Mouse (Mus musculus) adrenal gland, postnatal 25 days (tissue): Measurements from ENCODE around the gene Wdfy2. TPM values are rescaled to one million over a fixed set of nuclear protein-coding genes. Genes with fewer than 3 reads are reported as not detected.

Experiments used
- DNase-seq: peaks from one replicate; pipeline ENCODE4 v3.0.0; 2021; ENCODE audit warnings: mixed read lengths
- total RNA-seq: library from RNA; stranded (reverse); gene quantifications from 2 replicates; pipeline ENCODE4 v1.2.3, GENCODE M21; 2021

The Wdfy2 gene
- total RNA-seq, 1 experiment from 2014 or later, result 46.3 TPM

DNA sequence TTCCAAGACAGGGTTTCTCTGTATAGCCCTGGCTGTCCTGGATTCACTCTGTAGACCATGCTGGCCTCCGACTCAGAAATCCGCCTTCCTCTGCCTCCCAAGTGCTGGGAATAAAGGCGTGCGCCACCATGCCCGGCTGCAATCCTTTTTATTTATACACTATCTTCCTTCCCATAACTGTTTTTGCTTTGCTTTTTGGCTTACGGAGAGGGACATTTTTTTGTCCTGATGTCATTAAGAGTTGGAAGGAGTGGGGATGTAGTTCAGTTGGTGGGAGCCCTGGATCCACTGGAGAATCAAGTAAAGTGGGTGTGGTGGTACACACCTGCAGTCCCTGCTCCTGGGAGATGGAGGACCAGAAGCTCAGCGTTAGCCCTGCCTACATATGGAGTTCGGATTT, 6.7 kb downstream of the Wdfy2 start:
- no peak for DNase-seq

DNA sequence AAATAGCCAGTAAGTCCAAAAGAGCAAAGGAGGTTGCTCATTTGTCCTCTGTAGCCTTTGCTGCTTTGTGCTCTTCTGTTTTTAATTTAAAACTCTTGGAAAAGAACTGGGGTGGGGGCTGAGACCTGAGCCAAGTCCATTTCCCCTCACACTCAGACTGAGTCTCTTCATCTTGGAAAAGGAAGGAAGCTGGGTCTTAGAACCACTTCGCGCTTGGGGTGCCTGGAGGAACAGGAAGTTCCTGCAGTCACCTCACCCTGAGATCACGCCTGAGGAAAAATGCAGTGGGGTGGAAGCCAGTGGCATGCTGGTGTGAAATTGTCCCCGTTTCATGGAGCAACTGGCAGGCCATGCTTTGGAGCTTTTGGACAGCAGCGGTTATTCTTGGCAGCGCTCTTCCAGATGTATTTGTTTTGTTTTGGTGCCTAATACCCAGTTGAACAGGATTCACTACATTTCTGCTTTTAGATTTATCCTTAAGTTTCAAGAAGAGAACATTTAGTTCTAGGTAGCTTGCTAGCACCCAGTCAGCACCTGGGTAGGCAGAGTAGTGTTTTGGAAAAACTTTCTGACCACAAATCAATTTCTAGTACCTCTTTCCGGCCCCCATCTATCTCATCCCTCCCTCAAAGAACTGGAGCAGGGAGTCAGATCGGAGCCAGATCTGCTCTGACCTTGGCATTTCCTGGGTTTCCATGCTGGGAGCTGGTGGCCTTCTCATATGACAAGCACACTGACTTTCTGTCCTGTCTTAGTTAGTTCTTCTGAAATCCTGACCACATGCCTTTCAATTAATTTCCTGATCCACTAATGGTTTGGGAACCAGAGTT, 7.7 kb downstream of the Wdfy2 start:
- peak; percentile 53 for DNase-seq

DNA sequence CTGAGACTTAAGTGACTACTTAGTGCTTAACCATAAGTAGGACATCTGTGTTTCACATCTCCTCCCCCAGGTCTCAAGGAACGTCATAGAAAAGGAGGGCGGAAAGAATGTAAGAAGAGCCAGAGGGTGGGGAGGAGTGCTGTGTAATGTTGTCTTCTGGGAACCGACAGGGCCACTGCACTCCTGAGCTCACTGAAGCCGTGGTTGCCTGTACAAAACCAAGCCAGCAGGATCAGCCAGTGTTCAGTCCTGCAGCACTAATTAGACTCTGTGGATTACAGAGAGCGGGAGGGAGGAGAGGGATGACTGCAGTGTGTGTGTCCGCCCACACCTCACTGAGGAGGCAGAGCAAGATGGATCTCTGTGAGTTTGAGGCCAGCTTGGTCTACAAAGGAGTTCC, 13.5 kb downstream of the Wdfy2 start:
- no peak for DNase-seq

DNA sequence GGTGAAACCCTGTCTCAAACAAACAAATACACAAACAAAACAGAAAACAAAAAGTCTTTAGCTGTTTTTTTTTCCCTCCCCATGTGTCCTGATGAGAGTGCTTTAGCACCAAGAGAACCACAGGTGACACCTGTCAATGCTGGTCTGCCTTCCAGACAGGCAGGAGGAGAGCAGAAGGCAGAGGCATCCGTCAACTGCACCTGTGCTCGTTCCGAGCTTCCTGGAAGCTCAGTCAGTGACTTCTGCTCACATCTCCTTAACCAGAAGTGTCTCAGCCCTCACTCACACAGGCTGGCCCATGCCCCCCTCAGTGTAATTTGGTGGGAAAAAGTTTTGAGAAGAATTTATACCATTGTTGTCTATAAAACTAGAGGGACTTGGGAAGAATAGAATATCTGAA, 15.4 kb downstream of the Wdfy2 start:
- no peak for DNase-seq

DNA sequence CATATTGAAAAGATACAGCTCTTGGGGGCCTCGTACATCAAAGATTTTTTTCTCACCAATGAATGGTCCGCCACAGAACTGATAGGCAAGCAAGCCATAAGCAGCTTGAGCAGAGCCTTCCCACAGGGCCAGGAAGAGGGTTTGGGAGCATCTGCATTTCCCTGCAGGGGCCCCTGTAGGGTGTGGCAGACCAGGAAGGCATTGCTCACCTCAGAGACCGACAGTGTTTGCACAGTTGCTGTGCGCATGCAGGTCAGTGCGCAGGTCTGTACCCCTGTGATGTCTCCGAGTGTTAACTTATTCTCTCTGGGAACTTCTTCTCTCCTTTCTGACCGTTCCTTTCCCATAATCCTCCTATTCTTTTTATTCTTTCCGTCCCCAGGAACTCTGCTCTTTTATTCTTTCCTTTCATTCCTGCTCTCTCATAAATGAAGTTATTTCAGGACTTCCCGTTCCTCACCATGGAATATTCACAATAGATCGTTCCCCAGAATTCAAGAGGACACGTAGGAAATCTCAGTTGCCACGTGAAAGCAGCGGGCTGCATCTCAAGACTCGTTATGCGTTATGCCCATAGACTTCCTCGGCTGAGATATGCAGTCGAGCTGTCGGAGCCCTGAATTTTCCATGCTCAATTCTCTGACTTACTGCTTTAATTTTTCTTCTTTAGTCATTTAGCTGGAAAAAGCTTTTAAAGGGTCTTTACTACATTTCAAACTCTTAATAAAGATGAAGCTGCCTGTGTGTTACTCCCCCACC, 17.8 kb downstream of the Wdfy2 start:
- DNase-seq, result no peak

DNA sequence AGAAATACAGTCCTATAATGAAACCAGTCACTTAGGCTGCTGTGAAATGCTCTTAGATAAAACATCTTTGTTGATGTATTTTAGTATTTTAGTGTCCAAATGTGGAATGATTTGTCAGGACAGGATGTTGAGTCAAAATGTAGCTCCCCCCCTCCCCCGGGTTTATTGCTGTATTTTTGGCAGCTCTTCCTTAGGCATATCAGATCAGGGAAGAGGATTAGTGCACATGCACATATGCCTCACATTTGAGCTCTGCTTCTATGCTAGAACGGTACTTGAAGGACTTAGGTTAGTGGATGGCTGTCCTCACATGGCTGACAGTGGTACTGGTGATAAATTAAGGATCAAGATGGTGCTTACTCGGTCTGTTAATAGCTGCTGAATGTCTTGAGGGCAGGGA, 18.4 kb downstream of the Wdfy2 start:
- DNase-seq, result no peak

DNA sequence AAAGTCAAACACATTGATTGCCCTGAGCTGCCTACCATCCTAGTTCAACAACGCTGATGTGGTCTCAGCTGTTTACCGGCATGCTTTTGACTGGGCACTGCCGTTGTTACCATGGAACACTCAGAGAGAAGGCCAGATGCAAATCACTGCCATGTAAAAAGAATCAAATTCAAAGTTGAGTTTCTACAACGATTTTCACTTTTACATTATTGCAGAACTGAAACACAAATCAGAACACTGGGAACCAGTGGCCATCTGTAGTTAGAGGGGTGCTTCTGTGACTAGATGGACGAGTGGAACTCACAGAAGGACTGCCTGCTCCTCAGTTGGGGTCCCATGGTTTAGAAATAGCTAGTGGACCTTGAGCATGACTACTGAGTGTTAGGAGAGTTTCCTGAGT, 19.0 kb downstream of the Wdfy2 start:
- no peak for DNase-seq

DNA sequence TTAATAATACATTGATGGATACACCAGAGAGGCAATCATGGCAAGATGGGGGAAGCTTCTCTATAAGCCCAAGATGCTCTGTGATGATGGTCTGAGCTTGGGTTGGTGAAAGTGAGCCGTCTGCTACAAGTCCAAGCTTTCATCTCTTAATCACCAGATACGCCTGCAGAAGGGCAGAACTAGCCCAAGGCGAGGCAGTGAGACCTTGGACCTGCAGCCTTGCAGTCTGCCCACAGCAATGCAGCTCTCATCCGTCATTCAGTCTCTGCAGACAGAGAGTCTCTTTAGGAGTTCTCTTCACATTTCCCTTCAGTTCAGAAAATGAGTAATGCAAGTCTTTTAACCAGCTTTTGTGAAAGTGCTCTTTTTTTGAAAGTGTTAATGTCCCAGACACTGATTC, 20.4 kb downstream of the Wdfy2 start:
- DNase-seq, result no peak

DNA sequence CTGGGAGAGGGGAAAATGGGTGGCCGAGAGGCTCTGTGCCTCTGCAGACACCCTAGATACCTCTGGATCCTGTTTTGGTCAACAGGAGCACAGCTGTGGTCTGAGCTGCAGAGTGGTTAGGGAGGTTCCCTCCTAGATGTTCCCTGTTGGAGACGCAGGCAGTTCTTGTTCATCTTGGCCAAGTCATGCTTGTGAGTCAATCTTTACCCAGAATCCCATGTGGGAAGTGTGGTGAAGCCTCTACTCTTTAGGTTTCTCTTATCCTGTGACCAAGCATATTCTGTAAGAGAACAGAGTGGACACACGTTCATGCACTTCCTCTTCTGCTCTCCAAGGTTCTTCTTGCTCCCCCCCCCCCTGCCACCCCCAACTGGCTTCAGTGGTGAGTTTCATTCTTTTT, 20.8 kb downstream of the Wdfy2 start:
- DNase-seq, result no peak

DNA sequence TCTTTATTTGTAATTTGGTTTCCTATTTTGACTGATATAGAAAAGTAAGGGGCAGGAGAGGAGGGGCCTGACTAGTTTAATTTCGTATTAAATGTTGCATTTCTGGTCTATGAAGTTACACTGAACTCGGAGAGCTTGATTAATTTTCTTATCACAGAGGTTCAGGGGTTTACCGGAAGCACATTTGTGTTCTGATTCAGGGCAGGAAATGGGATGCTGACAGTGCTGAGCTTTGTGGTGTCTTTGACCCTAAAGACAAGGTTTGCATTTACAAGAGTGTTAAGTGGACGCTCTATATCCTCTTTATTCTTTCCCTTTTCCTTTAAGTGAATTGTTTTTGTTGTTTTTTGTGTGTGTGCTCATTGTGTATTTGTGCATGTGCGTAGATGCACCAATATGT, 25.1 kb downstream of the Wdfy2 start:
- DNase-seq, result no peak

DNA sequence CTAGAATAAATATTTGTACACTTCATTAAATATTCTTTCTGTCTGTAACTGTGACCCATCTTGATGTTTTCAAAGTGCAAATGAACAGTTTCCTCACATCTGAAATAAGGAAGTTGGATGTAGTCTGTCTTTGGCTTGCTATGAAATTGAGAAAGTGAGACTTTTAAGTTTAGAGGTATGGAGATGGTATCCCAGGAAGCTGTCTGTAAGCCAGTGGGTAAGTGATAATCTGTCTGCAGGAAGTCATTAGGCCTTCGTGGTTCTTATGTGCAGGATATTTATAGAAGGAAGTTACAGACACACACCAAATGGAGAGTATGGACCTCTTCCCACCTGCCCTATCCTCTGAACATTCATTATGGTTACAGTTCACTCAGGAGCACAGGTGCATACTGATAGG, 26.8 kb downstream of the Wdfy2 start:
- no peak for DNase-seq

DNA sequence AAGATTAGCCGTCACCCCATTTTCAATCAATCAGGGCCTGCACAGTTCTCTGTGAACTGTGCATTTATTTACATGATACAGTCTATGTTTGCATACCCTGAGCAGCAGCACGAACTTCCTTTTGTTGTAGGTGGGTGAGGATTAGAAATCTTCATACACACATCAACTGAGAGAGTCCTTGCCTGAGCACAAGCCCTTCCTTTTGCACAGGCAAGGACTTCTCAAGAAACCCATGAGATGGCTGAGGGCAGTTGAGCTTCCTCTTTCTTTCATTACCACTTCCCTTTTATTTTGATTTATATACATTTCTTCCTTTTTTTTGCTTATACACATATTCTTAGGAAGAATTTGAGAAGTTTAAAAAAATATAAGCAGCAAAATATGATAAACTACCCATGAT, 27.9 kb downstream of the Wdfy2 start:
- DNase-seq, result no peak

DNA sequence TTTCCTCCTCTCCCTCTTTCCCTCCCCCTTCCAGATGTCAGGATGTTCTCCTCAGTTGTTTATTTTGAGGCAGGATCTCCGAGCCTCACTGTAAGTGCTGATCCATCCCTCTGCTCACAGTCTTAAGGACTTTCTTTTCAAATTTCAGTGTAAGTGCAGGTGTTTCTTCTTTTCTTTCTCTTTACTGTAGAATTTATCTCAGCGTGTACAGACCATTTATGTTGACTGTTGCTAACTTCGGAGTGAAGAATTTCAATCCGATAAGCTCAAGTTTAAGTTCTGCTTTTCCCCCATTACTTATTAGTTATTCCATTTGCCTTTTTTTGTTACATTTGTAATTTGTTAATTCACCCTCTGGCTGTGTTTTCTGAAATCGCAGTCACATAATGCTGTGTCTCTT, 29.6 kb downstream of the Wdfy2 start:
- DNase-seq, result no peak

DNA sequence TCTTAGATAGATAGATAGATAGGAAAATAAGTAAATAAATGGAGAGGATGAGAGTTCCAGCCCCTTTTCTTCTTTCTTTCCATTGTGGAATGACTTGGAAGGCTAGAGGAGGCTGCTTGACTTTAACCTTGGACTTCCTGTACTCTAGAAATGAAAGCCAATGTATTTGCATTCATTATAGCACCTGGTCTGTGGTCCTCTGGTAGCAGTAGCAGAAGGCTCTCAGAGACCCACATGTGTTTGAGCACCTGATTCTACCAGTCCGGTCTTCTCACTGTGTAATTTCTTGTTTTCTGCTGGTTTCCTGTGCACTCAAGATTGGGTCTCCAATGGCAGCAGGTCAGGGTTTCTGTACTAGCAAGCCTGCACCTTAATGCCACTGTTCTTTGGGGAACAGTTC, 30.1 kb downstream of the Wdfy2 start:
- DNase-seq, result no peak

DNA sequence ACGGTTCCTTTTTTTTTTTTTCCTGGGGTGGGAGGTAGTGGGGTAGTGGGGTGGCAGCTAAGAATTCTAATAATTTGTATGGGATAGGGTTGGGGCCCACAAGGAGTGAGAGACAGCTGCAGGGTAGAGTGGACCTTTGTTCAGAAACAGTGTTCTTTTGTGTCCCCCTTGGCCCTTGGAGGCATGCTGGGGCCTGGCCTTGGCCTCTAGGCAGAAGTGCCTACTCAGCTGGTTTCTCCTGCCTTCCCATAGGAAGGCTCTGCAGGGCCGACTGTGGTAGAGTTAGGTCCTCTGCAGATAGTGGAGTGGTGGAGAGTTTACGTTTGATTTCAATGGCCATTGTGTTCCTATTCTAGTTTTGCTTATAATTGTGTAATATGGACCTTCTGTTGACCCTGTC, 30.8 kb downstream of the Wdfy2 start:
- no peak for DNase-seq

DNA sequence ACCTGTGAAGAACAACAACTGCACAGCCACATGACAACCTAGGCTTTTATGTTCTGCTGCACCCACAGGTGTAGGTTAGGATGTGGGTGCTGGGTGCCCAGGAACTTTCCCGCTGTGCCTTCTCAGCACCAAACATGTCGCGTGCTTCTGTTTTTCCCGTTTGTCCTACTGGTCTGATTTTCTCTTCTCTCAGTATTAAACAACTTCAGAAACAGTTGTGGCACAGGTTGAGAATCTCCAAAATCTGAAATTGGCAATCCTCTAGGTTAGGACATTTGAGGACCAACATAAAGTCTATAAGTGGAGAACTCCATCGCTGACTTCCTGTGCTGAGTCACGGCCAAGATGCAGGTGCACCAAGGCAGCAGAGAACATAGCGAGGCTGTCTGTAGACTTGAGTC, 32.8 kb downstream of the Wdfy2 start:
- DNase-seq, result no peak

DNA sequence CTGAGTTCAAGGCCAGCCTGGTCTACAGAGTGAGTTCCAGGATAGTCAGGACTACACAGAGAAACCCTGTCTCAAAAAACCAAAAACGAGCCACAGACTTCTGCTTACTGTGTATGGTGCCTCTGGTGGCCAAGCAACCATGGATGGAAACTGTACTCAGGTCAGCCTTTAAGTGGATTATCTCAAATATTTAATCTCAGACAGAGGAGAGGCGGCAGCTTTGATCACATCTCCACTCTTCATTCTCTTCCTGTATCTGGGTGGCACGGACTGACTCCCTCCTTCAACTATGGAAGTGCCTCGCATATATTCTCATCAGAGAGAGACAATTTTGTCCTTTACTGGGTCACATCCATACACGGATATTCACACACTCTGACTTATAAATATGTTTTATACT, 34.0 kb downstream of the Wdfy2 start:
- no peak for DNase-seq

DNA sequence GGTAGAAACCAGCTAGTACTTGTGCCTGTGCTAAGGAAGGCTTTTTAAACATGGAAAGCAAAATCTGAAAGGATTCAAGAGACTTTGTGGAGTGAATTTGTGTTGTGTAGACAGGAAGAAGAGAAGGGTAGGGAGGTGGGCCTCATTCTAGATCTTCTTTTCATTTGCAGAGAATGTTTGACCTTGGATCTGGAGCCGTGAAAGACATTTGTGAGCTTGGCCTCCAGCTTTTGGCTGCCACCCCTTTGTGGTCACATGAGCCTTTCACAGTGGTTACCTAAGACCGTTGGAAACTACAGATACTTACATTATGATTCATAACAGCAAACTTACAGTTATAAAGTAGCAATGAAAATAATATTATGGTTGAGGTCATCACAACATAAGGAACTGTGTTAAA, 34.5 kb downstream of the Wdfy2 start:
- DNase-seq, result no peak

DNA sequence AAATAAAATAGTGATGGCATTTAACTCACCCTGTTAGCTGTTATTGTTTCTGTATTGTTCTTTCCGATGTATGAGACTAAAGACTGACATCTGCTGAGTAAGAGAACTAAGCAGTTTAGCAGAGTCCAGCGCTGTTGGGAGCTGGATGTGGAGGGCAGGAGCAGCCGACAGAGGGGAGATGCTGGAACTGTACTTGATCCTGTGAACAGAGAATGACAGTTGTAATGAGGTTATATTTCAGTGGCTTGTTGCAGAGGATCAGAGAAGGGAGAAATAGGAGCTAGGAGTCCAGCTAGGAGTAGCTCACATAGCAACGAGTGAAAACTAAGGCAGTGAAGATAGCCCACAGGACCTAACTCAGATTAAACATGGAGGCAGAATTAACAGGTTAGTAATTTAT, 36.3 kb downstream of the Wdfy2 start:
- no peak for DNase-seq

DNA sequence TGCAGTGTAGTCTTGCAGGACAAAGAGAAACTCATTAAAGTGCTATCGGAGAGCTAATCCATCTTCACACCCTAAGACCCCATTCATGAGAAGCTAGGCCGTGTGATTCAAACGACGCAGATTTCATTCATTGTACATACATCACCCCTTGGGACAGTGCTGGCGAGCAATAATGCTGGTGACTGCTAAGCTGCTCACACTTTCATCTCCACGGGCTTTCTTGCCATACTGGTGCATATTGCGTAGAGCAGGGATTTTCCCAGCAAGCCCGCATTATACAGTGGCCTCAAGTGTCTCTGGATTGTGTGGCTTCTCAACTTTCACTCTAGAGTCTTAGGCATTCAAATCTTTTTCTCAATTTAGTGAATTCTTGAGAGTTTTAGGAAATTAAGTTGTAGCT, 36.9 kb downstream of the Wdfy2 start:
- DNase-seq, result no peak

DNA sequence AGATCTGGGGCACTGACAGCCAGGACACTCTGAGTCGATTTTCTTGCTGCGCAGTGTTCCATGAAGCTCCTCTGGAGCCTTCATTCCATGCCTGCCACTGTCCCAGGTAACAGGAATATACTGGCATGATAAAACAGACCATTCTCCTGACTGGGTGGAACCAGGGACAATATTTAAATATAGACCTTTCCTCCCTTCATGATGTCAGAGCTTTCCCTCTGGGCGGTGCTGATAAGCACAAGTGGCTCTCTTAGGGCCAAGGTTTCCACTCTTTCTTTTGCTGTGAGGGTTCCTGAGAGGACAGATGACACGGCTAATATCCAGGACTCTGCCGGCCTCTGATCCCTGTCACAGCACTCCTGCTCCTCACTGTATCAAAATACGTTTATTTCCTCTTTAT, 40.6 kb downstream of the Wdfy2 start:
- DNase-seq, result no peak

DNA sequence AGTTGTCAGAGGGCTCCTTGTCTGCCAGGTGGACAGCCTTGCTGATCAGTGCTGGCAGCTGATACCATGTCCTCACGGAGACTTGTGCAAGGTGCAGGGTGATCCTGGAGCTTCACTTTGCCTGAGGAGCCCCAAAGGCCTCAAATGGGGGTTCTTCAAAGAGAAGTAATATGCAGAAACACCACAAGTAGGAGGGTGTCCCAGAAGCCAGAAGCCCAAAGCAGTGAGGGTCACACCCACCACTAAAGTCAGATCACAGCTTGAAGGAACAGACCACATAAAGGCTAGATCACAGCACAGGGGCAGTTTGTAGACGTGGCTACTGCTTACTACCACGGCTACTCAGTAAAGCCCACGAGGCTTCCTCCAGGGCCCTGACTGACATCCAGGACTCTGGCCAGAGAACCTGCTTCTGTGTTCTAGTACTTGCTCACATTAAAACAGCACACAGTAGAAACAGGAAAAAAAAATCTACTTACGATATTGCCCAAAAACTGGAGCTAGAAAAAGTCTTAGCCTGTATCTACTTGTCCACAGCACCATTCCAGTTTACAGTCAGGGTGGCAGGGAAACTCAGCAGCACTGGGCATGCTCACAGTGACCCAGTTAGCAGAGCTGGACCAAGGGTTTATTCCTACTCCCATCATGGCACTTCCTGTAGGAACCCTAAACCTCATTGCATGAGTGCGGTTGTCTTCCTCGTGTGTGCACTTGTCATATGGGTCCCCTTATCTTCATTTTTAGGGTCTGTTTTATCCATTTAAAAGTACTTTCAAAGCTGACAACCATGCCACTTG, 41.4 kb downstream of the Wdfy2 start:
- no peak for DNase-seq

DNA sequence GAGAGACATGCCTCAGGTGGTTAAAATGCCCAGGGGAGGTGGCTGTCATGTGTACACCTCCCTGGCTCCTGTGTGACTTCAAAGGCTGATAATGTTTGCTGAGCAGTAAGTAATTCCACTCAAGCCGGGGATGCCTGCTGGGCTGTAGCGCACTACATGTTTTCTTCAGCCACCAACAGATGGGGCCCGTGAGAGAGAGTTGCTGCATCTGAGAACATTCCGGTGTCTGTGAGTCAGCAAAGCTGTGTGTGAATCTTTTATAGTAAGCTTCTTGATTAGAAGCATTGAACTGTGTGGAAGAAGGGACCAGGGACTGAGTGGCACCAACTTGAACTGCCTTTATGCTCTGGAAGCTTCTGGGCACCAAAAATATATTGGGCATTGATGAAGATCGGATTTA, 42.0 kb downstream of the Wdfy2 start:
- peak; percentile 75 for DNase-seq
